ENCODE assay signal across 8 mouse cellular contexts in genomic region chr1:40116422-40116821, GRCm38 (mm10). TPM values are rescaled to one million over a fixed set of nuclear protein-coding genes. Genes with fewer than 3 reads are reported as not detected.
DNase-seq lines count a peak whose midpoint lies in the region; ATAC-seq and TF ChIP-seq lines count a peak whose summit lies in the region.

No protein-coding gene starts in this region.

- no peak overlapping the region for H3K4me3 ChIP-seq in ES-E14 (ENCODE audit: insufficient read depth in 1 of 2, low read depth in 1 of 2, low read length in 2 of 2, poor library complexity in 1 of 2, severe bottlenecking in 1 of 2)
- H3K4me3 ChIP-seq in forebrain, embryonic 14.5 days (ENCODE audit: low read depth, low read length): no peak overlapping the region
- H3K4me3 ChIP-seq in lung, adult 2 months (replicated peaks; ENCODE audit: extremely low read depth, low read depth, low read length): no peak overlapping the region

- WGBS in forebrain, embryonic 14.5 days: 3% methylated on average over 7 of the region's 8 CpGs
- WGBS in lung, adult 2 months: under 1% methylated on average over 8 of the region's 8 CpGs

- H3K36me3 ChIP-seq in ES-E14 (ENCODE audit: control insufficient read depth, insufficient read depth, low read length, poor library complexity, severe bottlenecking): no peaks in the 10 kb centered on the region
- no peaks in the 10 kb centered on the region for H3K36me3 ChIP-seq in forebrain, embryonic 14.5 days (ENCODE audit: control insufficient read depth, insufficient read depth, low read length)

- H3K27me3 ChIP-seq in forebrain, embryonic 14.5 days (replicated peaks; ENCODE audit: control insufficient read depth, insufficient read depth, low read length): no peaks in the 10 kb centered on the region

- ATAC-seq in forebrain, embryonic 14.5 days: 0 out of 2 replicates have a peak, but pooled peaks have one; percentile 58

- no peaks in the 10 kb centered on the region for H3K4me1 ChIP-seq in ES-E14 (ENCODE audit: control insufficient read depth in 2 of 2, insufficient read depth in 2 of 2, low read length in 2 of 2, poor library complexity in 1 of 2)
- no peaks in the 10 kb centered on the region for H3K4me1 ChIP-seq in forebrain, embryonic 14.5 days (ENCODE audit: control insufficient read depth, insufficient read depth, low read length)
- no peaks in the 10 kb centered on the region; the same call in 1 of the 2 replicates for H3K4me1 ChIP-seq in lung, adult 2 months (ENCODE audit: control insufficient read depth, insufficient read depth, low read length)

- peak; percentile 77 for DNase-seq in ES-E14 (ENCODE audit: low read depth, low spot score)
- DNase-seq in c-Kit-positive CD71-positive TER-119-positive erythroid progenitor cells, embryonic 14.5 days (ENCODE audit: low spot score): peak; percentile 68
- peak; percentile 81 for DNase-seq in forebrain, embryonic 14.5 days (ENCODE audit: low spot score)
- DNase-seq in heart, postnatal 4 days: peak; percentile 93
- DNase-seq in layer of hippocampus, adult 18-20 months (ENCODE audit: low spot score in 2 of 2): peak; percentile 61 to 90
- peak; percentile 81 for DNase-seq in lung, adult 2 months
- peak; percentile 78 for DNase-seq in ovary, postnatal 36 days (ENCODE audit: low spot score)
- peak; percentile 79 for DNase-seq in thymus, postnatal 14 days

- TF ChIP-seq POLR2A in lung, adult 2 months (IDR thresholded peaks at IDR 0.05; ENCODE audit: borderline replicate concordance, extremely low read depth, low read depth, low read length): no peak

- H3K4me2 ChIP-seq in forebrain, embryonic 14.5 days (ENCODE audit: low read length): no peak overlapping the region

- no peak overlapping the region for H3K27ac ChIP-seq in ES-E14 (ENCODE audit: insufficient read depth, low read depth, low read length, poor library complexity, severe bottlenecking)
- no peak overlapping the region for H3K27ac ChIP-seq in forebrain, embryonic 14.5 days (ENCODE audit: low read depth, low read length)

- H3K9me3 ChIP-seq in ES-E14 (ENCODE audit: control insufficient read depth, insufficient read depth, low read depth, low read length): no peaks in the 10 kb centered on the region
- no peaks in the 10 kb centered on the region for H3K9me3 ChIP-seq in forebrain, embryonic 14.5 days (replicated peaks; ENCODE audit: control insufficient read depth, low read length)

- TF ChIP-seq CTCF in lung, adult 2 months (IDR thresholded peaks at IDR 0.05; ENCODE audit: insufficient read depth, low read length): peak; percentile 92

- H3K9ac ChIP-seq in ES-E14 (ENCODE audit: insufficient read depth, low read depth, low read length, poor library complexity, severe bottlenecking): no peak overlapping the region
- no peak overlapping the region for H3K9ac ChIP-seq in forebrain, embryonic 14.5 days (ENCODE audit: low read length)

- in situ Hi-C loops in ES-E14 (cut with MboI; ENCODE audit: low sequenced_read_pairs in 2 of 2, unreplicated experiment in 2 of 2): loop anchor here in 1 of 2 experiments (10.0 kb wide), 1 partner anchor 258 kb away; no protein-coding TSS in a partner anchor

TF ChIP-seq in ES-E14, 5 proteins besides CTCF, POLR2A, EP300 and RAD21:
- TF ChIP-seq ZC3H11A (IDR thresholded peaks at IDR 0.05; ENCODE audit: borderline replicate concordance, low read depth, low read length): peak; percentile 88; the same call in 1 of the 2 replicates
- no peak for TF ChIP-seq MAFK (IDR thresholded peaks at IDR 0.05; ENCODE audit: insufficient read depth, low read depth, low read length)

RNA-seq across cellular contexts. Expression of gene Il1r2, which starts 42.5 kb away (rescaled TPM):
- total RNA-seq in ES-E14 (2012; rRNA removed): 2.6 and 2.9 TPM in 2 replicates
- 0.38 and 0.83 TPM in 2 replicates for polyA plus RNA-seq in forebrain, embryonic 14.5 days (2014; fragmentation: Nextera tagmentation; extraction: Ambion mirVana)
- not detected for total RNA-seq in heart, postnatal 4 days (2021)
- not detected for total RNA-seq in layer of hippocampus, adult 18-20 months (2021)
- 0.80 and 4.7 TPM in 2 replicates for polyA plus RNA-seq in lung, adult 2 months (2012; rRNA removed)
